Mouse (Mus musculus): ENCODE results near the gene Tbck.

Tbck gene

GRCm38 (mm10) chr3:132871318-132871904 is 187.5 kb downstream of the Tbck start:
- no peak for DNase-seq

GRCm38 (mm10) chr3:132873251-132873650 is 189.3 kb downstream of the Tbck start:
- DNase-seq, result no peak

DNA sequence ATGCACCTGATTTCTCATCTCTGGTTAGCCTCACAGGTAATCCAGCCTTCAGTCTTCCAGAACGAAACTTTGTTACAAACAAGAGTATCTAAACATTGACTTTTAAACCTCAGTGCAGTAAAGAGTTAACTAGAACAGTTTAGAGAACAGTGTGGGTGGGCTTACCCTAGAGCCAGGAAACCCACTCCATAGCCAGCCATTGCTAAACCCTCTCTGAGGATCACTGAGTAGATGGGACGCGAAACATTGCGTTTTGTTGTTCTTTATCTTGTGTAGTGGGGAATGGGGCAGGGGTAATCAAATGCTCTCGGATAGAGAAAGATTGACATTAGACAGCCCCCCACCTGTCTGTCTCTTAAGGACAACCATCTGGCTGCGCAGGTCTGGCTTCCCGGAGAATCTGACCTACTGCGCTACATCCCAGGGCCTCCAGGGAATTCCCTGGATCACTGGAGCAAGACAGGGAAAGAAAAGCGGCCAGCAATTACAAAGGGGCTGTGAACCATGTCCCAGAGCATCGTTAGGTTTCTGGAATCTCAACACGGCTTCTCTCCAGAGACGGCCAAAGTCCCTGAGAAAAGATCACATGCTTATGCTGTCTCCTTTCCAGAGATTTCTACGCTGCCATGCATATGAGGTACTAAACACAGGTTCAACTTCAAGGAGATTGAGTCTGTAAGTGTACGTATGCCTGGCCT is 192.2 kb downstream of the Tbck start:
- DNase-seq, result no peak

DNA sequence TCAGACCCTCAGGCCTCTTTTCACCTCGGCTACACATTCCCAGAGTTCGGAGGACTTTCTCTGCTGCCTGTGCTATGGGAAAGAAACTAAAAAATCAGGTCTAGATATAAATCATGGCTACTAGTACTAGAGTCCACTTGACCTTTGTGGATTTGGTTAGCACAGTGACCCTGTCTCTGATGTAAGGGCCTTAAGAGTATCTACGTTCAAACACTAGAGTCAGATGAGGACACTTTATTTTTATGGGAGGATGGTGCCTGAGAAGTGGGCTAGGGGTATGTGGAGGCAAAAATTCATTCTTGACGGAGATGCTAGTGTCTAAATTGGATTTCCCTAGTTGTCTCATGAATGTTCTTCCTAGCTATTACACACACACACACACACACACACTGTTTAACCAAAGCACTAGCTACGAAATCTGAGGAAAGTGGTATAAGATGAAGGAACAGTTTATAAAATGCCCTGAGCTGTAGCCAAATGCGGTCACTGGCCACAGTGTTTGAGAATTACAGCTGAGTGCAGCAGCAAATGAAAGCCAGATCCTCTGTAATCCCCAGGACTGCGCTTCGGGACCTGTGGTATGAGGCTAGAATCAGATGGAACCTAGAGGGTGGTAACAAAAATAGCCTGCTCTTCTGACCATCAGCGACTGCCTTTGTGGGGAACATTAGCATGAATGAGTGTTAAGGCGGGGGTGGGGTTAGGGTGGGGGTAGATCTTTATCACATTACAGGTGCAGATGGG is 193.2 kb downstream of the Tbck start:
- DNase-seq, result no peak

DNA sequence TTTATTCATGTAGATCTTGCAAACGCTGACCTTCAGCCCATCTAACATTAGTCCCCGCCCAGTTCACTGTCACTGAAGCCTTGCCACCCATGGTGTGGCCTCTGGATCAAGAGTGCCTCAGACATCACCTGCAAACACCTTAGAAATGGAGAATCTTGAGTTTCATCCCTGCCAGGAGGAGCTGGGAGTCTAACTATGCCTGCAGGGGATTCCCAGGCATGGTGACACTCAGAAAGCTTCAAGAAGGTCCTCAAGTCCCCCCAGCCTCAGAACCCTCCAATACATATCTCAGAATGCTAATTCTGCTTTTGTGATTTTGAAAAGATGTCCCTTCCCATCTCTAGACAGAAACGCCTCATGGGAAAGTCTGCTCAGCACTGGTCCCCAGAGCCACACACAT is 196.4 kb downstream of the Tbck start:
- no peak for DNase-seq

DNA sequence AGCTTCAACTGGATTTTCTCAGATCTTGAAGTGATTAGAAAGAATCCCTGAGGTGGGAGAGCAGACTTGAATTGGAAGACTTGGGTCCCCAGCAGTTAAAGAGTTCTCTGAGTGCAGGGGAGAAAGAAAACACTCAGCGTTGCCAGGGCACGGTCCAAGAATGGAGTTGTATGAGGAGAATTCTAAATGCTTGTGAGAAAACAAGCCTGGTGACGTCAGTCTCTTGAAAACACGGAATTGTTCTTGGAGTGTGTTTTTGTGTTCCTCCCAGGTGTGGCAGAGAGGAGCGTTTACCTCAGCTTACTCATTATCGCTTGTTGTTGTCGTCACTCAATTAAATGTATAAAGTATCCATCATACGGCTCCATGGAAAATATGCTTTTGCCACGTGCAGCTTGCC is 196.9 kb downstream of the Tbck start:
- no peak for DNase-seq

- DNase-seq, result no peak
Measured at GRCm38 (mm10) chr3:132883256-132883655, 199.3 kb downstream of the Tbck start.

GRCm38 (mm10) chr3:132884459-132884858 is 200.5 kb downstream of the Tbck start:
- no peak for DNase-seq

GRCm38 (mm10) chr3:132886419-132887050 is 202.6 kb downstream of the Tbck start:
- DNase-seq, result no peak

GRCm38 (mm10) chr3:132887074-132887848 is 203.3 kb downstream of the Tbck start:
- no peak for DNase-seq

All from thymus, adult 18-20 months (tissue).